Mouse (Mus musculus) liver, embryonic 14 days (tissue): ENCODE measurements around the gene 2610528J11Rik. TPM values are rescaled to one million over a fixed set of nuclear protein-coding genes. Genes with fewer than 3 reads are reported as not detected.

Experiments
- polyA plus RNA-seq: library from polyadenylated mRNA; depleted of rRNA; stranded (reverse); fragments of >200 nt; gene quantifications from 2 replicates; pipeline ENCODE4 v1.2.3, GENCODE M21; 2012; rRNA removed

2610528J11Rik gene
- polyA plus RNA-seq: 3.9 and 5.4 TPM in 2 replicates

GRCm38 (mm10) chr4:118526408-118527334, at the start of gene 2610528J11Rik:
TSS of gene 2610528J11Rik (plus strand) at chr4:118526999.

GRCm38 (mm10) chr4:118489717-118490132, 37.1 kb upstream of the 2610528J11Rik start, which contains the start of gene Tie1:
TSS of gene Tie1 (minus strand) at chr4:118490061.

GRCm38 (mm10) chr4:118543592-118544260, 16.9 kb downstream of the 2610528J11Rik start, which contains the start of gene Tmem125:
TSS of gene Tmem125 (minus strand) at chr4:118544044.

Other genes with a start within 250 kb of the 2610528J11Rik start
- gene Ptprf, start 235.6 kb upstream of the 2610528J11Rik start, polyA plus RNA-seq: 7.1 and 7.8 TPM in 2 replicates
- gene Szt2, start 117.7 kb upstream of the 2610528J11Rik start, polyA plus RNA-seq: 3.8 and 6.2 TPM in 2 replicates
- gene Med8, start 117.7 kb upstream of the 2610528J11Rik start, polyA plus RNA-seq: 52.1 and 57.8 TPM in 2 replicates
- 77.6 and 88.8 TPM in 2 replicates for gene Elovl1, start 98.9 kb upstream of the 2610528J11Rik start, polyA plus RNA-seq
- gene Cdc20, start 89.6 kb upstream of the 2610528J11Rik start, polyA plus RNA-seq: 93.7 and 120 TPM in 2 replicates
- gene Mpl, start 69.5 kb upstream of the 2610528J11Rik start, polyA plus RNA-seq: 4.6 and 5.2 TPM in 2 replicates
- gene Tie1, start 36.9 kb upstream of the 2610528J11Rik start, polyA plus RNA-seq: 4.7 and 5.5 TPM in 2 replicates
- 0.99 and 1.0 TPM in 2 replicates for gene Tmem125, start 17.0 kb downstream of the 2610528J11Rik start, polyA plus RNA-seq
- gene Cfap57, start 93.8 kb downstream of the 2610528J11Rik start, polyA plus RNA-seq: 0.53 and 0.67 TPM in 2 replicates
- 60.5 and 62.5 TPM in 2 replicates for gene Ebna1bp2, start 93.8 kb downstream of the 2610528J11Rik start, polyA plus RNA-seq
- not detected in 2 replicates for gene Olfr62, start 132.0 kb downstream of the 2610528J11Rik start, polyA plus RNA-seq
- not detected in 2 replicates for gene Olfr1342, start 165.8 kb downstream of the 2610528J11Rik start, polyA plus RNA-seq
- gene Olfr1341, start 176.5 kb downstream of the 2610528J11Rik start, polyA plus RNA-seq: not detected in 2 replicates
- gene Olfr1340, start 193.1 kb downstream of the 2610528J11Rik start, polyA plus RNA-seq: not detected in 2 replicates
- gene Olfr1339, start 205.2 kb downstream of the 2610528J11Rik start, polyA plus RNA-seq: not detected in 2 replicates
- gene Olfr1338, start 231.7 kb downstream of the 2610528J11Rik start, polyA plus RNA-seq: not detected in 2 replicates